Comparison of ENCODE assay signal across 11 mouse cellular contexts in genomic region chr3:154192328-154193030, GRCm38 (mm10).
DNase-seq lines count a peak whose midpoint lies in the region; ATAC-seq and TF ChIP-seq lines count a peak whose summit lies in the region.
"Had no signal": no experiment of that assay in that cellular context is flagged by ENCODE, and none has a peak within 500 bp of the region (broad histone marks: within the 10 kb centered on the region; RNA-seq: fewer than 3 reads in every experiment).

No protein-coding gene starts in this region.

- no peak overlapping the region for H3K9ac ChIP-seq in heart, embryonic 12.5 days
- no peak overlapping the region for H3K9ac ChIP-seq in forebrain, postnatal 0 days
- H3K9ac ChIP-seq in liver, embryonic 16.5 days (ENCODE audit: low read depth, low read length), result peak overlapping the region; percentile 30; the same call in 1 of the 2 replicates
- H3K9ac ChIP-seq: lung, embryonic 15.5 days had no signal

- H3K27me3 ChIP-seq in heart, embryonic 12.5 days (replicated peaks), result peaks cover 10% of the 10 kb centered on the region; the same call in 1 of the 2 replicates
- no peaks in the 10 kb centered on the region for H3K27me3 ChIP-seq in forebrain, postnatal 0 days (ENCODE audit: insufficient read depth, low read length)
- H3K27me3 ChIP-seq in liver, embryonic 16.5 days (ENCODE audit: control insufficient read depth, insufficient read depth, low read depth, low read length), result no peaks in the 10 kb centered on the region
- H3K27me3 ChIP-seq: lung, embryonic 15.5 days had no signal

- H3K4me2 ChIP-seq in heart, embryonic 12.5 days, result peak overlapping the region; percentile 51
- H3K4me2 ChIP-seq in forebrain, postnatal 0 days (ENCODE audit: low read depth), result no peak overlapping the region
- H3K4me2 ChIP-seq in liver, embryonic 16.5 days (ENCODE audit: low read depth, low read length), result peak overlapping the region; percentile 57
- H3K4me2 ChIP-seq: lung, embryonic 15.5 days had no signal

- H3K36me3 ChIP-seq in heart, embryonic 12.5 days, result no peaks in the 10 kb centered on the region
- no peaks in the 10 kb centered on the region for H3K36me3 ChIP-seq in forebrain, postnatal 0 days (ENCODE audit: insufficient read depth)
- H3K36me3 ChIP-seq in liver, embryonic 16.5 days (ENCODE audit: control insufficient read depth, insufficient read depth), result no peaks in the 10 kb centered on the region
- H3K36me3 ChIP-seq: lung, embryonic 15.5 days had no signal

- no peak for TF ChIP-seq CTCF in forebrain, postnatal 0 days (IDR thresholded peaks at IDR 0.05; ENCODE audit: low read depth)

- no peak for DNase-seq in heart, postnatal 4 days
- peak; percentile 79 for DNase-seq in ZHBTc4 (ENCODE audit: low read depth, low spot score)
- no peak for DNase-seq in forebrain, postnatal 0 days
- no peak for DNase-seq in left cerebral cortex, adult 11 months (ENCODE audit: low spot score)
- DNase-seq in adrenal gland, adult 2 months, result no peak
- no peak for DNase-seq in spleen, postnatal 4 days (ENCODE audit: low spot score in 2 of 2)
- DNase-seq: cerebellum, adult 8-10 months; kidney, postnatal 36 days had no signal

- WGBS in heart, embryonic 12.5 days, result 7% methylated on average over 13 of the region's 14 CpGs
- 20% methylated on average over 14 of the region's 14 CpGs for WGBS in forebrain, postnatal 0 days
- WGBS in liver, embryonic 16.5 days (ENCODE audit: insufficient replicate concordance), result 17% methylated on average over 14 of the region's 14 CpGs

- no peak overlapping the region for H3K4me3 ChIP-seq in heart, embryonic 12.5 days
- H3K4me3 ChIP-seq in forebrain, postnatal 0 days (ENCODE audit: low read depth, low read length), result no peak overlapping the region
- H3K4me3 ChIP-seq in liver, embryonic 16.5 days (ENCODE audit: low read depth, low read length), result peak overlapping the region; percentile 38
- H3K4me3 ChIP-seq: lung, embryonic 15.5 days had no signal

- H3K27ac ChIP-seq in heart, embryonic 12.5 days (ENCODE audit: poor library complexity, severe bottlenecking), result no peak overlapping the region
- H3K27ac ChIP-seq in forebrain, postnatal 0 days (ENCODE audit: low read depth, low read length), result 0 out of 2 replicates have a peak overlapping the region, but pooled peaks have one; percentile 21
- peak overlapping the region; percentile 89 for H3K27ac ChIP-seq in liver, embryonic 16.5 days (ENCODE audit: low read length)
- H3K27ac ChIP-seq: lung, embryonic 15.5 days had no signal

- H3K9me3 ChIP-seq in heart, embryonic 12.5 days (replicated peaks), result no peaks in the 10 kb centered on the region
- no peaks in the 10 kb centered on the region for H3K9me3 ChIP-seq in forebrain, postnatal 0 days (ENCODE audit: low read length)
- H3K9me3 ChIP-seq in liver, embryonic 16.5 days (replicated peaks; ENCODE audit: control insufficient read depth, low read length), result no peaks in the 10 kb centered on the region
- H3K9me3 ChIP-seq: lung, embryonic 15.5 days had no signal

- peaks cover 11% of the 10 kb centered on the region for H3K4me1 ChIP-seq in heart, embryonic 12.5 days (replicated peaks)
- H3K4me1 ChIP-seq in forebrain, postnatal 0 days (ENCODE audit: insufficient read depth), result peaks cover 5% of the 10 kb centered on the region; the same call in 1 of the 2 replicates
- peaks cover 28% of the 10 kb centered on the region for H3K4me1 ChIP-seq in liver, embryonic 16.5 days (ENCODE audit: control insufficient read depth, low read depth, low read length)
- H3K4me1 ChIP-seq: lung, embryonic 15.5 days had no signal

- ATAC-seq in heart, embryonic 12.5 days (ENCODE audit: insufficient number of reproducible peaks, low FRiP score), result peak; percentile 62; the same call in 1 of the 2 replicates
- ATAC-seq in forebrain, postnatal 0 days, result peak; percentile 16; the same call in 1 of the 2 replicates
- peak; percentile 64 for ATAC-seq in liver, embryonic 16.5 days (ENCODE audit: low read depth)
